Comparison of ENCODE assay signal across 10 mouse cellular contexts in the genomic region with DNA sequence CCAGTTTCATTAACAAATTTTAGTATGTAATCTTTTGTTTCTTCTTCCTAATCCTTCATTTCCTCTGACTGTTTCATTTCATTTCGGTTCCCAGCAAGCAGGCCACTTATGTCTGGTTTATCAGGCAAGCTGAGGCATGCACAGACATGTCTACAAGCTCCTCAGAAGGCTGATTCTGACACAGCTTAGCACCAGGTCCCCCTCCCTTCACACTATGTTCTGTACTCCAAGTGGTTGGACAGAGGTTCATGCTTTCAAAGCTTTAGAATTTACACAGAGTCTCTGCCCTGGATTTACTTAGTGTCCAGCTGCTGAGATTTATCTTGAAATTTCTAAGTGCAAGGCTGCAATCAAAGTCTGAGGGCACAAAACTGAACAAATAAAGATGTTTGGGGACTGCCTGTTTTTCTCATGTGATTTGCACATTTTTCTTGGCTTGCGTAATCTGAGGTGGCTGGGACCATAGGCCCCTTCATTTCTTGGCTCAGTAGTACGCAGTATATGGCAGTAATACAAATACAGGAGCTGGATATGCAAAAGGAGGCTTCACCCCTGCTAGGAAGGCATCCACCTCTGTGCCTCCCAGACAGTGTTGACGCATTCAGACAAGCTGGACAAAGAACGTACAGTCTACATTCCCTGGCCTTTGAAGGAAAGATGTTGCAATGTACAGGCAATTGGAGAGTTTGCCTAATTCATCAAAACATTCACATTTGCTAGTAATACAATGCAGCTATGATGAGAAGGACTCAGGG.
A peak's percentile ranks its signal among the peaks of the same experiment; 100 is the strongest.
DNase-seq lines count a peak whose midpoint lies in the region; TF ChIP-seq lines count a peak whose summit lies in the region.
"Had no signal": no experiment of that assay in that cellular context is flagged by ENCODE, and none has a peak within 500 bp of the region (broad histone marks: within the 10 kb centered on the region; RNA-seq: fewer than 3 reads in every experiment).

No protein-coding gene starts in this region.

- 72% methylated on average over 5 of the region's 5 CpGs for whole genome bisulfite sequencing in kidney, adult 2 months

- intact Hi-C loops in gastrocnemius, adult 2 months (cut with DNase I), result no loop called here

- peak; percentile 3 for DNase-seq in kidney, adult 2 months
- no peak for DNase-seq in kidney, postnatal 10 days
- DNase-seq in heart, adult 11 months, result peak; percentile 88
- peak; percentile 27 to 45 for DNase-seq in lung, adult 18-20 months
- DNase-seq in urinary bladder, postnatal 25 days (ENCODE audit: low spot score), result peak; percentile 9
- no peak for DNase-seq in adrenal gland, postnatal 10 days
- DNase-seq in gastrocnemius, adult 2 months, result no peak
- DNase-seq in cerebellum, postnatal 10 days, result no peak
- DNase-seq: layer of hippocampus, postnatal 36 days had no signal

- no peaks in the 10 kb centered on the region; the same call in 1 of the 2 replicates for H3K27me3 ChIP-seq in kidney, adult 2 months (replicated peaks; ENCODE audit: control insufficient read depth, insufficient read depth, low read length)
- H3K27me3 ChIP-seq: intestine, embryonic 15.5 days had no signal

- H3K4me3 ChIP-seq in kidney, adult 2 months (ENCODE audit: insufficient read depth, low read depth, low read length), result no peak overlapping the region
- H3K4me3 ChIP-seq in gastrocnemius, adult 2 months, result no peak overlapping the region
- H3K4me3 ChIP-seq: intestine, embryonic 15.5 days had no signal

- no peak overlapping the region for H3K27ac ChIP-seq in kidney, adult 2 months (ENCODE audit: insufficient read depth, low read depth, low read length)
- no peak overlapping the region for H3K27ac ChIP-seq in gastrocnemius, adult 2 months
- H3K27ac ChIP-seq: intestine, embryonic 15.5 days had no signal

- H3K4me1 ChIP-seq in kidney, adult 2 months (ENCODE audit: control insufficient read depth, insufficient read depth, low read length), result no peaks in the 10 kb centered on the region
- H3K4me1 ChIP-seq: intestine, embryonic 15.5 days had no signal

- no peaks in the 10 kb centered on the region for H3K36me3 ChIP-seq in kidney, adult 2 months (ENCODE audit: control insufficient read depth, insufficient read depth, low read length)
- H3K36me3 ChIP-seq: intestine, embryonic 15.5 days had no signal

- no peak for TF ChIP-seq POLR2A in kidney, adult 2 months (IDR thresholded peaks at IDR 0.05; ENCODE audit: low read depth, low read length)

- TF ChIP-seq CTCF in kidney, adult 2 months (conservative IDR thresholded peaks at IDR 0.05; ENCODE audit: insufficient read depth, insufficient read length, low read depth, low read length), result no peak
- no peak for TF ChIP-seq CTCF in gastrocnemius, adult 2 months (IDR thresholded peaks at IDR 0.05)

Comparison
In these comparisons a context has a peak if more than half of its experiments do, and no peak if none do; other contexts are left out.
1. DNase-seq: peak in kidney, adult 2 months (single experiment), heart, adult 11 months (single experiment), lung, adult 18-20 months (2 of 2) and urinary bladder, postnatal 25 days (single experiment); none in kidney, postnatal 10 days (single experiment), adrenal gland, postnatal 10 days (single experiment), gastrocnemius, adult 2 months (single experiment) and cerebellum, postnatal 10 days (0 of 2).